Mouse (Mus musculus) left cerebral cortex, adult 8-10 months (tissue): ENCODE measurements around the gene Ccdc162. TPM values are rescaled to one million over a fixed set of nuclear protein-coding genes. Genes with fewer than 3 reads are reported as not detected.

Source experiments
- DNase-seq, 2 experiments: peaks; one replicate each; pipeline ENCODE4 v3.0.0; 2022; ENCODE audit warnings: low spot score in 2 of 2
- total RNA-seq, 4 experiments: library from RNA; stranded (reverse); gene quantifications; 2 replicates each; pipeline ENCODE4 v1.2.4; 2022

The Ccdc162 gene
- total RNA-seq, 4 experiments from 2014 or later: 0.77 to 1.6 (median 1.1) TPM

- no peak for DNase-seq
Measured at GRCm38 (mm10) chr10:41580441-41580840, 136.0 kb downstream of the Ccdc162 start.

GRCm38 (mm10) chr10:41578541-41578940 is 137.9 kb downstream of the Ccdc162 start:
- DNase-seq: no peak

- DNase-seq: no peak
Measured at GRCm38 (mm10) chr10:41576328-41576833, 140.1 kb downstream of the Ccdc162 start.

GRCm38 (mm10) chr10:41575451-41576327 is 140.7 kb downstream of the Ccdc162 start:
- no peak for DNase-seq

GRCm38 (mm10) chr10:41573190-41573589 is 143.2 kb downstream of the Ccdc162 start:
- no peak for DNase-seq

- DNase-seq: peak in 1 of 2 experiments; percentile 28
Measured at GRCm38 (mm10) chr10:41572274-41572673, 144.2 kb downstream of the Ccdc162 start.

GRCm38 (mm10) chr10:41571065-41571464 is 145.4 kb downstream of the Ccdc162 start:
- DNase-seq: no peak

- no peak for DNase-seq
Measured at GRCm38 (mm10) chr10:41568306-41568705, 148.1 kb downstream of the Ccdc162 start.

GRCm38 (mm10) chr10:41565141-41565540 is 151.3 kb downstream of the Ccdc162 start:
- DNase-seq: no peak

GRCm38 (mm10) chr10:41561701-41562395 is 154.6 kb downstream of the Ccdc162 start:
- DNase-seq: no peak

GRCm38 (mm10) chr10:41558401-41558800 is 158.0 kb downstream of the Ccdc162 start:
- no peak for DNase-seq

GRCm38 (mm10) chr10:41555081-41555480 is 161.4 kb downstream of the Ccdc162 start:
- DNase-seq: no peak

GRCm38 (mm10) chr10:41553711-41554110 is 162.7 kb downstream of the Ccdc162 start:
- DNase-seq: peak; percentile 6 to 12

GRCm38 (mm10) chr10:41552847-41553589 is 163.4 kb downstream of the Ccdc162 start:
- DNase-seq: peak; percentile 5 to 48

GRCm38 (mm10) chr10:41552319-41552718 is 164.1 kb downstream of the Ccdc162 start:
- DNase-seq: no peak

GRCm38 (mm10) chr10:41550711-41551110 is 165.7 kb downstream of the Ccdc162 start:
- DNase-seq: no peak

- DNase-seq: no peak
Measured at GRCm38 (mm10) chr10:41546396-41547165, 169.9 kb downstream of the Ccdc162 start.

- no peak for DNase-seq
Measured at GRCm38 (mm10) chr10:41545224-41545755, 171.1 kb downstream of the Ccdc162 start.

- no peak for DNase-seq
Measured at GRCm38 (mm10) chr10:41544481-41545190, 171.8 kb downstream of the Ccdc162 start.

- no peak for DNase-seq
Measured at GRCm38 (mm10) chr10:41543844-41544243, 172.6 kb downstream of the Ccdc162 start.
